ENCODE assay signal across 9 mouse cellular contexts in the genomic region with DNA sequence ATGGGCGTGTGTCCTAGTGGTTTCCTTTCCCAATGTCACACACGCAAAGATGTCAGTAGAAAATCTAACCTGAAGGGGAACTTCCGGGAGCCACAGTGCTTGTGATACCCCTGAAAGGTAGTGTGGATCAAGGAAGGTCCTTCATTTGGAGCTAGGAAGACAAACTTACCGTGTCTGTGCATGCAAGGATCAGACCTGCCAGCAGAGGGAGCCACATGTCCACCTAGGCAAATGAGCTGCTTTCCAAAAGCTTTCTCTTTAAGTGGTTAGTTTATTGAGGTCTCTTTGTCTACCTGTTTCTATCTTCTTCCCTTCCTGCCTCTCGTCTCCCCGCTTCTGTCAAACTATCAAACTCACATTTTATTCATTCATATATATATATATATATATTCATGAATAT. TPM values are rescaled to one million over a fixed set of nuclear protein-coding genes. Genes with fewer than 3 reads are reported as not detected.
DNase-seq lines count a peak whose midpoint lies in the region; TF ChIP-seq lines count a peak whose summit lies in the region.
"Had no signal": no experiment of that assay in that cellular context is flagged by ENCODE, and none has a peak within 500 bp of the region (broad histone marks: within the 10 kb centered on the region; RNA-seq: fewer than 3 reads in every experiment).

No protein-coding gene starts in this region.

- peak; percentile 36 for DNase-seq in 3134 (ENCODE audit: extremely low read depth, insufficient read length, low spot score)
- peak; percentile 86 for DNase-seq in c-Kit-positive CD71-positive TER-119-negative erythroid progenitor cells, embryonic 14.5 days (ENCODE audit: low read depth)
- DNase-seq in frontal cortex, postnatal 10 days (ENCODE audit: low spot score in 2 of 2): peak; percentile 49 to 78
- DNase-seq in kidney, adult 9 months: peak; percentile 90
- peak; percentile 67 for DNase-seq in liver, adult 2 months (ENCODE audit: extremely low read depth, low read depth, low spot score)
- peak; percentile 47 for DNase-seq in retina, adult 2 months (ENCODE audit: low read depth, low spot score)
- peak; percentile 83 for DNase-seq in thymus, postnatal 25 days

- no peak for TF ChIP-seq EP300 in ES-Bruce4 (IDR thresholded peaks at IDR 0.05; ENCODE audit: insufficient read depth, low read depth, low read length)

- no peaks in the 10 kb centered on the region for H3K4me1 ChIP-seq in ES-Bruce4 (ENCODE audit: control insufficient read depth, insufficient read depth, low read length)
- no peaks in the 10 kb centered on the region for H3K4me1 ChIP-seq in liver, adult 2 months (ENCODE audit: control insufficient read depth, insufficient read depth, low read length)
- H3K4me1 ChIP-seq: limb, embryonic 12.5 days had no signal

- H3K4me3 ChIP-seq in ES-Bruce4 (ENCODE audit: low read depth, low read length): no peak overlapping the region
- no peak overlapping the region for H3K4me3 ChIP-seq in liver, adult 2 months (ENCODE audit: insufficient read depth, low read depth, low read length)
- H3K4me3 ChIP-seq: limb, embryonic 12.5 days had no signal

- no peak overlapping the region for H3K27ac ChIP-seq in ES-Bruce4 (ENCODE audit: insufficient read depth, low read length)
- no peak overlapping the region for H3K27ac ChIP-seq in liver, adult 2 months (replicated peaks; ENCODE audit: insufficient read depth, low read depth, low read length)
- H3K27ac ChIP-seq: limb, embryonic 12.5 days had no signal

- no peak overlapping the region for H3K9ac ChIP-seq in ES-Bruce4 (ENCODE audit: low read depth, poor library complexity, severe bottlenecking)
- H3K9ac ChIP-seq in liver, adult 2 months (ENCODE audit: low read depth, low read length): no peak overlapping the region
- H3K9ac ChIP-seq: limb, embryonic 12.5 days had no signal

- WGBS in liver, adult 2 months: 17% methylated on average over 6 of the region's 6 CpGs

- H3K36me3 ChIP-seq in ES-Bruce4 (ENCODE audit: control insufficient read depth, insufficient read depth, low read length, poor library complexity, severe bottlenecking): no peaks in the 10 kb centered on the region
- no peaks in the 10 kb centered on the region for H3K36me3 ChIP-seq in liver, adult 2 months (ENCODE audit: control insufficient read depth, insufficient read depth, low read length)

- no peaks in the 10 kb centered on the region for H3K79me2 ChIP-seq in liver, adult 2 months (ENCODE audit: control insufficient read depth, insufficient read depth, low read length)

- no peaks in the 10 kb centered on the region for H3K9me3 ChIP-seq in ES-Bruce4 (replicated peaks; ENCODE audit: control insufficient read depth, insufficient read depth, low read length, poor library complexity, severe bottlenecking)
- H3K9me3 ChIP-seq: limb, embryonic 12.5 days had no signal

- H3K27me3 ChIP-seq in ES-Bruce4 (ENCODE audit: control insufficient read depth, insufficient read depth, low read length, poor library complexity, severe bottlenecking): no peaks in the 10 kb centered on the region
- H3K27me3 ChIP-seq in liver, adult 2 months (ENCODE audit: control insufficient read depth, insufficient read depth, low read length): no peaks in the 10 kb centered on the region
- H3K27me3 ChIP-seq: limb, embryonic 12.5 days had no signal

- TF ChIP-seq CTCF in ES-Bruce4 (IDR thresholded peaks at IDR 0.05; ENCODE audit: low read depth, low read length): peak; percentile 95
- TF ChIP-seq CTCF in liver, adult 2 months (IDR thresholded peaks at IDR 0.05; ENCODE audit: low read depth, low read length): peak; percentile 87

- TF ChIP-seq POLR2A in ES-Bruce4 (IDR thresholded peaks at IDR 0.05; ENCODE audit: insufficient read depth, low read length): no peak
- TF ChIP-seq POLR2A in liver, adult 2 months (IDR thresholded peaks at IDR 0.05; ENCODE audit: extremely low read depth, insufficient read depth, low read length): no peak

RNA-seq across cellular contexts. Expression of a gene that starts 40.0 kb away (rescaled TPM):
- polyA plus RNA-seq in ES-Bruce4 (2011; ENCODE audit: insufficient read depth, insufficient read length, low read depth, missing spikeins): 278 and 296 TPM in 2 replicates
- 38.6 and 69.0 TPM in 2 replicates for total RNA-seq in liver, adult 2 months (2014; rRNA removed)
- polyA plus RNA-seq in liver, adult 2 months (2012; rRNA removed): 99.8 and 114 TPM in 2 replicates

RNA-seq across cellular contexts. Expression of a gene that starts 54.4 kb away (rescaled TPM):
- polyA plus RNA-seq in ES-Bruce4 (2011; ENCODE audit: insufficient read depth, insufficient read length, low read depth, missing spikeins): 15.5 and 19.8 TPM in 2 replicates
- 4.4 and 5.5 TPM in 2 replicates for total RNA-seq in liver, adult 2 months (2014; rRNA removed)
- 2.1 and 2.9 TPM in 2 replicates for polyA plus RNA-seq in liver, adult 2 months (2012; rRNA removed)

Comparison
In these comparisons a context has a peak if more than half of its experiments do, and no peak if none do; other contexts are left out.
1. DNase-seq: peak in every context shown above with its lines; median percentile 90 in kidney, adult 9 months; 86 in c-Kit-positive CD71-positive TER-119-negative erythroid progenitor cells, embryonic 14.5 days; 83 in thymus, postnatal 25 days; 67 in liver, adult 2 months; 64 in frontal cortex, postnatal 10 days; 47 in retina, adult 2 months; 36 in 3134.